Mouse (Mus musculus): ENCODE data around the gene Borcs8. TPM values are rescaled to one million over a fixed set of nuclear protein-coding genes. Genes with fewer than 3 reads are reported as not detected.

Borcs8 gene
- total RNA-seq, 4 experiments from 2014 or later, result 36.6 to 48.0 (median 42.9) TPM

DNA sequence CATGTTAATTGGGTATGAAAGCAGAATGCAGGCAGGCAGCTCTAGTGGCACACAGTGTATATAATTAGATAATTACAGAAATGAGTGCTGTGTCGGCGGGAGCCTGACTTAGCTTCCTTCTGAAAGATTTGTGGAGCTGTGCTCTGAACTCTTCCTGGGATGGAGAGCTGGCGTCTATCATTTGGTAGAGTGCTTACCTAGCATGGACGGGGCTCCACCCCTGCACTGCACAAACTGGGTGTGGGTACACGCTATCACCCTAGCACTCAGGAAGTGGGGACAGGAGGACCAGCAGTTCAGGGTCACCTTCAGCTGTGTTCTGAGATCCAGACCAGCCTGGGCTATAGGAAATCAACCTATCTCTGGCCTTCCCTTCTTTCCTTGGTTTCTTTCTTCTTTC, 34.0 kb downstream of the Borcs8 start:
- DNase-seq (ENCODE audit: low spot score in 2 of 2), result no peak

DNA sequence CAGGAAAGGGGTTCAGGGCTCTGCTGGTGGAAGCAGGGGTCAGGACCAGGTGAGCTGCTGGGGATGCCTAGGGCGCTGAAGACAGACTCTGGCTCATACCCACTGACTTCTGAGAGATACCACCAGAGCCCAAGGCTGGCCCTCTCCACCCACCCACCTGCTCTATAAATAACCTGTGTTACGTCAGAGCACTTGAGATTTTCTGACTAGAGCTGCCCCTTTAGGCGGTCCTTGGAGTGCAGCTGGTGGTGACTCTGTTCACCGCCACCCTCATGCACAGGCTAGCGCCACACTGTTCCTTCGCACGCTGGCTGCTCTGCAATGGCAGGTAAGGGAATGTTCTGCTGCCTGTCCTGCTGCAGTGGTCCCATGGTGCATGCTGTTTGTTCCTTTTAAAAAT, 34.8 kb downstream of the Borcs8 start:
- DNase-seq (ENCODE audit: low spot score in 2 of 2), result no peak

DNA sequence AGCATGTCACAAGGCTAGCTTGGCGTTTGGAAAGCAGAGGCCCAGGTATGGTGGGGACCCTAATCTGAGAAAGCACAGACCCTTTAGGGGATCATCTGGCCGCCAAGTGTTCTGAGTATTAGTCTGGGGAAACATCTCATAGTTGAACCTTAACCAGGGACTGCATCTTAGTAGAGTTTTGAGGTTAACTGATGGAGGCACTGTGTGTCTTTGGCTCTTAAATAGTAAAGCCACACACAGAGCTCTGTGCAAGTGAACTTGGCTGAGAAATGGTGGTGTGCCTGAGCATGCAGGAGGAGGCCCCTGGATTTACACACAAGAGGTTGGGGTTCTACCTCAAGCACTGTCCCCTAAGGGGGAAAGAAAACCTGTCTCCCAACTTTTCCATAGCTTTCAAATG, 38.9 kb downstream of the Borcs8 start:
- DNase-seq (ENCODE audit: low spot score in 2 of 2), result no peak

DNA sequence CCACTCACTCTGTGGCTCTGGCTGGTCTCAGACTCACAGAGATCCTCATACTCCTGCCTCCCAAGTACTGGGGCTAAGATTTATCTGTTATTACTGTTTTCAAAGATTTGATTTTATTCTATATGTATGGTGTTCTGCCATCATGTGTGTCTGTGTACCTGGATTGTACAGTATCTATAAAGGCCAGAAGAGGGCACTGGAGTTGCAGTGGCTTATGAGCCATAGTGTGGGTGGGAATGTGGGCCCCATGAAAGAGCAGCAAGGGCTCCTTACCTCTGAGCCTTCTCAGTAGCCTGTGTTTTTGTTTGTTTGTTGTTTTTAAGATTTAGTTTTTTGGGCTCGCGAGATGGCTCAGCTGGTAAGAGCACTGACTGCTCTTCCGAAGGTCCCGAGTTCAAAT, 39.8 kb downstream of the Borcs8 start:
- DNase-seq (ENCODE audit: low spot score in 2 of 2), result no peak

DNA sequence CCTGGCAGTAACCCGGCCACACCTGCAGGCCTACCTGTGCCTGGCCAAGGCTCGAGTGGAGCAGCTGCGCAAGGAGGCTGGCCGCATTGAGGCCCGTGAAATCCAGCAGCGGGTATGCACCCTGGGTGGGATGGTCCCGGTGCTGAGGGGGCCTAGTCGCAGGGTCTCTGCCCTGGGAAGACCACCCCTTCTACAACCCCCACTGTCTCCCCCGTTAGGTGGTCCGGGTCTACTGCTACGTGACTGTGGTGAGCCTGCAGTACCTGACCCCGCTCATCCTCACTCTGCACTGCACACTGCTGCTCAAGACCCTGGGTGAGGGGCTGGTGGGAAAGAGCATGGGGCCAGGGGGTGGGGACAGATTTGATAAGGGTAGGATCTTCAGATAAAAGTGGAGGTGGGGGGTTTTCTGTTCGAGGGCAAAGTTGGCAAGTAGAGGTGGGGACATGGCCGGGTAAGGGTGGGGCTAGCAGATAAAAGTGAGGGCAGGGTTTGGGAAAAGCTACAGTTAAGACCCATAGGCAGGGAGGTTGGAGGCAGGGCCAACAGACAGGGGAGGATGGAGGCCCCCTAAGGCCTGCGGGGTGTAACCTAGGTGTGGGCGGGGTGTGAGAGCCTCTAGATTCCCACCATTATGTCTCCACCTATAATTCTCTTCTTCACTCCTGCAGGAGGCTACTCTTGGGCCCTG, 42.1 kb downstream of the Borcs8 start:
- DNase-seq (ENCODE audit: low spot score in 2 of 2), result no peak

GRCm38 (mm10) chr8:70181903-70182252, 42.6 kb downstream of the Borcs8 start:
- no peak for DNase-seq (ENCODE audit: low spot score in 2 of 2)

- DNase-seq (ENCODE audit: low spot score in 2 of 2), result no peak
Observed at GRCm38 (mm10) chr8:70183194-70183593, 43.9 kb downstream of the Borcs8 start.

DNA sequence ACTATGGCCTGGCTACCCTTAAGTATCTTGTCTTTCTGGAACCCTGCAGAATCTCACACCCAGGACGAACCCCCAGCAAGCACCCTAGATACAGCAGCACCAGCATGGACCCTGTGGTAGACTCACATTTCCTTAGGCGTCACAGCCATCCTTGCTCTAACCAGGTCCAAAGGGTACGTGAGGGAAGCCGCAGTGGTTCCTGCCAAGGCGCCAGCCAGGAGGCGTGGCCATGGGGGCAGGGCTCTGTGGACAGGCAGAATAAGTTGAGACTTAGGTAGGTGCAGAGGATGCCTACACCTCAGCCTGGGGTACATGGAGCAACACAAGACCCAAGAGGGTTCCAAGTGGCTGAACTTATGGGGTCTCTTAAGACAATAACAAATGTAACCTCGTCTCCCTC, 49.4 kb downstream of the Borcs8 start:
- no peak for DNase-seq (ENCODE audit: low spot score in 2 of 2)

DNA sequence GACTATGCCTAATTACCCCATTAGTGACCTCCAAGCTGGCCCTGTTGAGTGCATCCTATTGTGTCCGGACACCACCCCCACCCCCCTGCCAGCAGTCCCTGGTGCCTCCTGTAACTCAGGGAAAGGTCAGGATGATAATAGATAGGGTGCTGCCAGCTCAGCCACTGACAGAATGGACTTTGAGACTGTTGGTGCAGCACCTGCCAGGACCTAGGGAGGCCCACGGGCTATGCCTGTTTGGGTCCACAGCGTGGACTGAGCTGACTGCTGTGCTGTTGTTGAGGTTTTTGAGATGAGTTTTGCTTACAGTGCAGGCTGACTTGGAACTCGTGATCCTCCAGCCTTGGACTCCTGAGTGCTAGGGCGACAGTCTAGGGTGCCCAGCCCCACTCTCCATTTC, 53.9 kb downstream of the Borcs8 start:
- DNase-seq (ENCODE audit: low spot score in 2 of 2), result no peak

- no peak for DNase-seq (ENCODE audit: low spot score in 2 of 2)
Observed at GRCm38 (mm10) chr8:70194191-70194590, 54.9 kb downstream of the Borcs8 start.

DNA sequence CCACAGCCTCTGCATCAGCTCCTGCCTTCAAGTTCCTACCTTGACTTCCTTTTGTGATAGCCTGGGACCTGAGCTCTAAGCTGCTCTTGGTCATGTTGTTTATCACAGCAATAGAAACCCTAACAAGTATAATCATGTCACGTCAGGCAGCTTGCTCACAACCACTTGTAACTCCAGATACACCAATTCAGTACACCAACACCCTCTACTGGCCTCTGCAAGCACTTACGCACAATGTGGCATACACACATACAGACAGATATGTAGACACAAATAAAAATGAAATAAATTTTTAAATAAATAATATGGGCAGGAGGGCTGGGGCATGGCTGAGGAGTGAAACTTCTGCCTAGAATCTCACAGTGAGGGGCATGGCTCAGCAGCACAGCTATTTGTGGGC, 56.5 kb downstream of the Borcs8 start:
- no peak for DNase-seq (ENCODE audit: low spot score in 2 of 2)

Small RNAs within 50 kb of the gene (microRNA-seq; reads per million reads assigned to microRNA genes)
- gene Mir7066, result 11.0 to 17.5 reads per million in 2 experiments

Other genes starting within 250 kb of the Borcs8 start
- gene Tssk6, start 237.3 kb upstream of the Borcs8 start, total RNA-seq (2022), result under 1 TPM in 1 of 4 experiments, not detected in 3; 0.28 TPM
- gene Ndufa13, start 236.9 kb upstream of the Borcs8 start, total RNA-seq (2022), result 100 to 1,000 TPM; 102 to 149 (median 131) TPM
- gene Yjefn3, start 236.8 kb upstream of the Borcs8 start, total RNA-seq (2022), result 10 to 100 TPM; 20.2 to 30.4 (median 21.7) TPM
- 10 to 100 TPM; 29.7 to 38.2 (median 30.4) TPM for gene Gatad2a, start 143.1 kb upstream of the Borcs8 start, total RNA-seq (2022)
- gene Mau2, start 96.8 kb upstream of the Borcs8 start, total RNA-seq (2022), result 10 to 100 TPM; 61.7 to 65.7 (median 65.3) TPM
- 10 to 100 TPM; 53.0 to 56.4 (median 54.6) TPM for gene Sugp1, start 96.7 kb upstream of the Borcs8 start, total RNA-seq (2022)
- 1 to 10 TPM; 1.1 to 4.6 (median 1.4) TPM for gene Tm6sf2, start 66.6 kb upstream of the Borcs8 start, total RNA-seq (2022)
- gene Hapln4, start 56.0 kb upstream of the Borcs8 start, total RNA-seq (2022), result 100 to 1,000 TPM in 2 of 4 experiments, 10 to 100 TPM in 2; 97.1 to 113 (median 101) TPM
- 100 to 1,000 TPM; 143 to 155 (median 147) TPM for gene Ncan, start 18.6 kb upstream of the Borcs8 start, total RNA-seq (2022)
- 10 to 100 TPM; 23.8 to 29.4 (median 26.5) TPM for gene Nr2c2ap, start 8.2 kb upstream of the Borcs8 start, total RNA-seq (2022)
- 10 to 100 TPM; 15.1 to 19.6 (median 16.4) TPM for gene Rfxank, start 345 bp upstream of the Borcs8 start, total RNA-seq (2022)
- gene Mef2b, start 212 bp downstream of the Borcs8 start, total RNA-seq (2022), result under 1 TPM in 2 of 4 experiments, not detected in 2; 0.27 to 0.58 TPM
- 10 to 100 TPM; 40.2 to 49.8 (median 43.4) TPM for gene Tmem161a, start 32.9 kb downstream of the Borcs8 start, total RNA-seq (2022)
- gene Slc25a42, start 72.8 kb downstream of the Borcs8 start, total RNA-seq (2022), result 10 to 100 TPM; 30.4 to 36.5 (median 34.9) TPM
- gene Sugp2, start 94.7 kb downstream of the Borcs8 start, total RNA-seq (2022), result 100 to 1,000 TPM; 102 to 121 (median 111) TPM
- 10 to 100 TPM; 33.6 to 44.9 (median 40.5) TPM for gene Armc6, start 95.0 kb downstream of the Borcs8 start, total RNA-seq (2022)
- gene Homer3, start 143.3 kb downstream of the Borcs8 start, total RNA-seq (2022), result 10 to 100 TPM in 1 of 4 experiments, 1 to 10 TPM in 3; 9.2 to 12.1 (median 9.8) TPM
- gene Ddx49, start 163.0 kb downstream of the Borcs8 start, total RNA-seq (2022), result 10 to 100 TPM; 47.5 to 55.7 (median 51.8) TPM
- 100 to 1,000 TPM; 123 to 154 (median 139) TPM for gene Cope, start 163.0 kb downstream of the Borcs8 start, total RNA-seq (2022)
- gene Cers1, start 176.3 kb downstream of the Borcs8 start, total RNA-seq (2022), result 10 to 100 TPM; 83.6 to 94.5 (median 88.4) TPM
- 10 to 100 TPM in 2 of 4 experiments, 1 to 10 TPM in 2; 4.2 to 13.4 (median 7.4) TPM for gene Gdf1, start 190.3 kb downstream of the Borcs8 start, total RNA-seq (2022)
- gene Upf1, start 213.8 kb downstream of the Borcs8 start, total RNA-seq (2022), result 10 to 100 TPM; 55.1 to 60.8 (median 59.2) TPM
- gene Comp, start 234.1 kb downstream of the Borcs8 start, total RNA-seq (2022), result 1 to 10 TPM in 1 of 4 experiments, under 1 TPM in 3; 0.20 to 1.0 (median 0.64) TPM